Mouse (Mus musculus): ENCODE measurements around the gene Pip5kl1.

- TF ChIP-seq POLR2A (IDR thresholded peaks at IDR 0.05; ENCODE audit: borderline replicate concordance, control insufficient read depth, low read depth, low read length) (no peak), CTCF (IDR thresholded peaks at IDR 0.05; ENCODE audit: control insufficient read depth, insufficient read depth, low read length) (no peak)
These were observed 47.1 kb upstream of the Pip5kl1 start for GRCm38 (mm10) chr2:32527468-32527966.

Data from bone marrow, adult 2 months (tissue).